Mouse (Mus musculus): ENCODE results near the gene Olfr874.
A peak's percentile ranks its signal among the peaks of the same experiment; 100 is the strongest.

Gene Olfr874

DNA sequence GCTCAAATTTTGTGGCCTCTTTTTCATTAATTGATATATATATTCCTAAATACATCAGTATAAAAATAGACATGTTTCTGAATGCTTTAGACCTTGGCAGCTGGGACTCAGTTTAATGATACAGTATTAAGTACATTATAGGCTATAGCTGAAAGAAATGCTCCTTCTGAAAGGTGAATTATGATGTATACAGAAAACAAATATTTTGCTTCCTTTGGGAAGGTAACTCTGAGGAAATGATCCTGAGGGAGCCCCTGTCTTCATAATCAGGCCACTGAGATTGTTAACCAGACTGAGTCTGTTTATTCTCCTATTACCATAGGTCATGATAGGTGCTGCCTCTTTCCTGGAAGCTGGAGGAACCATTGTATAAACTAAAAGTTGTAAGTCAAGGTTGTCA, at the start of gene Olfr874:
Gene Olfr874 (plus strand): TSS at position 301 of the 400 bp plus-strand sequence.
- DNase-seq (ENCODE audit: extremely low spot score): no peak

DNA sequence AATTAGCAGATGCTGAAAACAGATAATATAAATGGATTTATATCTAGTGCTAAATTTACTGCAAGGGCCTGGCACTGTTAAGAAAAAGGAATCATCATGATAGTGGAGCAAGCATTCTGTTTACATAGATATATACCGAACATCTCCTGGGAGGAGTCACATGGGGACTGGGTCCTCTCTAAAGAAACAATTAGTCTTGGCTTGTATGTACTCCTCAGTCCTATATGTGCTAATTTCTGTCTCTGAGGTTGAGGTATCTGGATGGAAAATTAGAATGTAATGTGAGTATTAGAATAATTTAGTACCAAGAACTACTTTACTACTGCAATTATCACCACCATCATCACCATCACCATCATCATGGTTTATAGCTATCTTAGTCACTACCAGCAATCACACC, 28.8 kb upstream of the Olfr874 start, which contains the start of gene Olfr160:
Gene Olfr160 (minus strand): TSS at position 101 of the 400 bp plus-strand sequence.
- DNase-seq (ENCODE audit: extremely low spot score): no peak

DNA sequence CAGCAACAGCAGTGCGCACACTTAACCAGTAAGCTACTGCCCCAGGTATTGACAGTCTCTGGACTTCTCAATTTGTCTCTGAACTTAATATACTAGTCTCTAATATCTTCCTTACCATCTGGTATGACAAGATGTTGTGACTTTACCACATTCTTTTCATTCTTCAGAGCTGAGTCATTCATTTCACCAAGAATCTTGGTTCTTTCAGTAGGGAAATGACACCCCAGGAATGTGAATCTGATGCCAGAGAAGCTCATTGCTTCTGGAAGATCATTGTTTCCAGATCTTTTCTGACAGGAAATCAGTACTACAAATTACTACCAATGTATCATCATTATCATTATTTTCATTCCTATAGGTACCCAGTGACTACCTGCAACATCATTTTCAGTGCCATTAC, 10.6 kb upstream of the Olfr874 start:
- no peak for DNase-seq (ENCODE audit: extremely low spot score)

DNA sequence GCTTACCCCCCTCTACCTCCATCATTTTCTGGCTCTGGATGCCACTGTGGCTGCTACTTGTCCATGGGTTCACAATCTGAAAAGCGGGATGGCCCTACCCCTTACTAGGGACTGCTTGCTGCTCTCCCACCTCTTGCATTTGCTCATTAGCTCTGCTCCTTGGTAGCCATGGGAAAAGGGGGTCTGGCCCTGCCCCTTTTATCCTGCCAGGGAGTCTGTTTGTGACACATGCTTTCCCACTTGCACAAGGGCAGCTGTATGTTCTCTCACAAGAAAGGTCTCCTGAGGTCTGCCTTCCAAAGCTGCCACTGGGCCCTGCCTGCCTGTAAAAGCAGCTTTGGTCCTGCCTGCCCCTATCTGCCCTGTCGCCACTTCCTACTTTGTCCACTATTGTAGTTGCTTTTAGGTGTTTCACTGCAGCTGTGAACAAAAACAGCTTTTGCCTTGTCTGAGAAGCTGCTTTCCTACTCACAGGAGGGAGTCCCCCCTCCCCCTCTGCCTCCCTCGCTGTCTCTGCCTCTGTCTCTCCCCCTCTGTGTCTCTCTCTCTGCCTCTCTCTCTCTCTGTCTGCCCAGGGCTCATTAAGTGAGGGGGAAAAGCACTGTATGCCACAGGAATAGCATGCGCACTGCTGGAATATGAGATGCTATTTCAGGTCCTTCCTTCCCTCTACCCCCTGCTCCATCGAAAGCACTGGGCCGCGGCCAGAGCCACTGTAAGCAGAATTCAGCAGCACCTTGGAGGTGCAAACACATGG, 5.6 kb downstream of the Olfr874 start:
- DNase-seq (ENCODE audit: extremely low spot score): peak; percentile 27

DNA sequence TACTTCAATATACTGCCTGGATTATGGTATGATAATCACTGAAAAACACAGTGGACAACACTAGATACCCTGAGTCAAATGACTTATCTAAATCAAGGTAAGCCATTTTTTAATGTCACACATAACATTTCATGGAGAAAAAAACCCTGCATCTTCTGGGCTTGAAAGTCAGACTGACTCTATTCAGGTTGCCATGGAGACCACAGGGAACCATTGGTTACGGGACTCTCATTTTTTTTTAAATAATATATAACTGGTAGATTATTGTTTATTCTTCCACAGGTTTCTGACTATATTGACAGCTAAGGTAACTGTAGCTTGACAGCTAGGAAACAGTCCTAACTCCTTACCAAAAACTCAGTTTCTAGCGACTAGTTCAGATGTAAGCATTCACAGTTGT, 6.6 kb downstream of the Olfr874 start:
- DNase-seq (ENCODE audit: extremely low spot score): no peak

DNA sequence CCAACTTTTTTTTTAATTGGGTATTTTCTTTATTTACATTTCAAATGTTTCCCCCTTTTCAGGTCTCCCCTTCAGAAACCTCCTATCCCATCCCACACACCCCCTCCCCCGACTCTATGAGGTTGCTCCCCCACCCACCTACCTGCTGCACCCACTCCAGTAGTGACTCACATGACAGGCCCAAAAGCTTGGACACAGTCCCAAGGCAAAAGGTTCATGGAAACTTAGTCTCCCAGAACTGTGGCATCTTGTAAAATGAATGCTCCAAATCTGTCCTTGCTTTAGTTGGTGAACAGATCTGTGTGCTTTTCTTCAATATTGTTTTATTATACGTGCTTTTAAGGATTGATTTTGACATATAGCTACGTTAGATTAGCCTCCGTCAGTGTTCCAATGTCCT, 7.1 kb downstream of the Olfr874 start:
- DNase-seq (ENCODE audit: extremely low spot score): no peak

DNA sequence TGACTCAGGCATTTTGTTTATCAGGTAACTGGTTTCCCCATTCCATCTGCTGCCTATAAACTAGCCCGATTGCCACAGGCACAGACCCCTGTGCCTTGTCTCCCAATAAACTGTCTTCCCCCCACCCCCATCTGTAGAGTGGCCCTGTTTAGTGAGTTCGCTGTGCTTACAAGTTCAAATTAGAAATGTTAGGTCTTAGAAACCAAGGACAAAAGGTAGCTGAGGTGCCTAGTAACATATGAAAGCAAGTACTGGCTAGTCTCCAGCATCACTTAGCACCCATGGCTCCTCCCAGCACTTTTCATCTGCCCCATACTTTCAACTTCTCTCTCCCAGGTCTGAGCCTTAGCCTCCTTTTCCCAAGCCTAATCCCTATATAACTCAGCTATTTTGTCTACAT, 16.8 kb downstream of the Olfr874 start:
- no peak for DNase-seq (ENCODE audit: extremely low spot score)

DNA sequence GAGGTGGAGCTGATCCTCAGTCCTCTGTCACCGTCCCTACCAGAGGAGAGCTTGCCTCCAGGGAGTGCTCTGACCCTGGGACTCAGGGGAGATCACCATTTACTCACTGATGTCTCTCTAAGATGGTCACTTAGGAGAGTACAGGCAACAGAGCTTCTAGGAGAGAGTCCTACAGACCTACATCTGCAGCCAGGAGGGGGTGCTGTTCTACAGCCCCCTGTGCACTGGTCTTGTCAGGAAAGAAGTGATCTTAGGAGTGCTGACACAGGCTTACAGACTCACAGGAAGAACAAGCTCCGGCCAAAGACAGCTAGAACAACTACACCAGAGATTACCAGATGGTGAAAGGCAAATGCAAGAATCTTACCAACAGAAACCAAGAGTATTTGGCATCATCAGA, 17.6 kb downstream of the Olfr874 start:
- no peak for DNase-seq (ENCODE audit: extremely low spot score)

DNA sequence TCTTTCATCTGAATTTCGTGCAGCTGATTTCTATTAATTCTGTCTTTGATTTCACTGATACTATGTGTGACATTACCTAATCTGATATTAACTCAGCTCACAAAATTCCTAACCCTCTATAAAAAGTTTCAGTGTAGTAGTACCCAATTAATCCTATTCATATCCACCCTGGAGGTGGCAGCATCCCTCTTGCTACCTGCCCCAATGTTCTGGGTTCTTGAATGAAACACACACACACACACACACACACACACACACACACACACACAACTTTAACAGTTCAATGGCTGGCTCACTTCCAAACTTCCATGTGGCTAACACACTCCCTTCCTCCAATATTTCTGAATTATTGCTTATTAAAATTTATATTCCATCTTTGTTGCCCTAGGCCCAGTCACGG, 25.8 kb downstream of the Olfr874 start:
- no peak for DNase-seq (ENCODE audit: extremely low spot score)

DNA sequence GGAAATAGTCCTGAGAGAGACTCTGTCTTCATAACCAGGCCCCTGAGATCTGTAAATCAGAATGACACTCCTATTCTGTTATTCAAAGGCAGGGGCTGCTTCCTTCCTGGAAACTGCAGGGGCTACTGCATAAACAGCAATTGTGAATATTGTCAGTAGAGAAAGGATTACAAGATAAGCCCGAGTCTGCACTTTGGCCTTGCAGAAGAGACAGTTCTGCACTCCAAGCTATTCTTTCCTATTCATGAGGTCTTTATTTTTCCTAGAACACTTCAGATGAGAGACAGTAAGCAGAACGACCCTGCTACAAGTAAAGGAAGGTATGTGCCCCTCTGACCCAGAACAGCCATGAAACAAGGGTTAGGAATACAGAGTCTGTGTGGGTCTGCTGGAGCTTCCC, 26.9 kb downstream of the Olfr874 start, which contains the start of gene Olfr875:
Gene Olfr875 (plus strand): TSS at position 99 of the 400 bp plus-strand sequence.
- DNase-seq (ENCODE audit: extremely low spot score): no peak

DNA sequence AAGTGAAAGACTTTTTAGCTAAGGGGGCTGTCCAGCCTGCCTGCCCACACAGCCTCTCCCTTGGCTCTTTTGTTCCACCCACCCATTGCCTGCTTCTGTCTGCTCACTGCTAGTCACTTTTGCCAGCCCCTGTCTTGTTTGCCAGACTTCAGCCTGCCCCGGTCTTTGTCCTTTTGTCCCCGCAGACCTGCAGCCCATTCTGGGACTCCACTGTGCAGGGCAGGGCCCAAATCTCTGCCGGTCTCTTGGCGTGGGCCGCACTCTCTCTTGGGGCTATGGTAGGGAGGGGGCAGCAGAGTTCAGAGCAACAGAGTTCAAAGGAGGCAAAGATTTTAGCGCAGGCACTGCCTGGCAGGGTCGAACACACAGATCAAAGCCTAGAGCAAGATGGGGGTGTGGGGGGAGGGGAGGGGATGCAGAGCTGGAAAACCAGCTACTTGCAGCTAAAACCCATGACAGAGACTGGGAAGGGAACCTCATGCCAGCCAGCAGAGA, 37.9 kb downstream of the Olfr874 start:
- peak; percentile 81 for DNase-seq (ENCODE audit: extremely low spot score)

DNA sequence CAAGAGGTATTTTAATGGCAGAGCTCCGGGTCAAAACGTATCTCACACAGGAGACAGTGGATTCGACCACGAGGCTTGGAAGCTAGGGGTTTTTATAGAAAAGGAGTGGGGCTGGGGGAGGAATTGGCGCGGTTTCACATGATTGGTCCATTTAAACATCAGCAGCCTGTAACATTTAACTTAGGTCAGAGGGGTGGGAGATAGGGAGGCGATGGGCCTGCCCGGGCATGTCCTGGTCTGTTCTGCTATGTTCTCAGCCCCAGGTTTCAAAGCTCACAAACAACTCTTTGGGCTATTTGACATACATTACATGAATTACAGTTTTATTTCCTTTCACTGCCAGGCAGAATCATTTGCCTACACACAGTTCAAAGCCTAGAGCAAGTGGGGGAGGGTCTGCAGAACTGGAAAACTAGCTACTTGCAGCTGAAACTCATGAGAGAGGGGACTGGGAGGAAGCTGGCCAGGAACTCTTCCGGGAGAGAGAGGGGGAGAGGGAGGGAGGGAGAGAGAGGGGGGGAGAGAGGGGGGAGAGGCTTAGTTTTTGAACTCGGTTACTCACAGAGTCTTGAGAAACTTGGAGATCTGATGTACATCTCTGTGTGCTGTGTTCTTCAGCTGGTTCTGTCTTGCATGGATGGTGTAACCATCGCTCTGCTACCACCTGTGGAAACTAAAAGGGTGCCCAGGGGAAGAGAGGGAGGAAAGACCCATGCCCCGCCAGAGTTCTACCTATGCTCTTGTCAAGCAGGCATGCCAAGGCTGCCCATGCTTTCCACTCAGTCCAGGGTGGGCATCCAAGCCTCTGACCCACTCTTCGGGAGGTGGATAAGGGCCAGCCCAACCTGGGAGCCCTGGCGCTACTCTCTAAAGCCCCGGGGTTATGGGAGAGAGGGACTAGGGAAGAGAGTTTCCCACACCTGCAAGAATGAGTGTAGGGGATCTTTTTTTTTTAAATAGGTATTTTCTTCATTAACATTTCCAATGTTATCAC, 38.8 kb downstream of the Olfr874 start:
- DNase-seq (ENCODE audit: extremely low spot score): peak; percentile 51

DNA sequence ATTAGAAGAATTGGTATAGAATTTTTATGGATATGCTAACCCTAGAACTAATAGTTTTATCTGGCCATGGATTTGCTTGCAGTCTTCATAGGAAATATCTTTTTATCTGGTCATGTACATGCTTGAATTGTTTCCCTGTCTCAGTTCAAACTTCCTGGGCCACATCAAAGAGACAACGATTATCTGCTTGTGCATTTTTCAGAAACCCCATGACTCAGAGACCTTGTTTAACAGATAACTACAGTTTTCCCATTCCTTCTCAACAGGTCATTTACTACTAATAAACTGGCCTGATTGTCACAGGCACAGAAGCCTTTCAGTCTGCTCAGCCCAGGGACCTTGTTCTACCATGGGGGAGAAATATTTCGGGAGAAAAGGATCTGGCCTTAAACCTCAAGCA, 41.5 kb downstream of the Olfr874 start:
- no peak for DNase-seq (ENCODE audit: extremely low spot score)
